Mouse (Mus musculus) stomach, postnatal 0 days (tissue): Measurements from ENCODE around the gene Iqcg. TPM values are rescaled to one million over a fixed set of nuclear protein-coding genes. Genes with fewer than 3 reads are reported as not detected.

Source experiments
- ATAC-seq: fragments of 200-750 bp; cut with Nextera tagmentation; 2 replicates; pipeline ENCODE4 v1.8.0; 2017; ENCODE audit not compliant: low FRiP score, low TSS enrichment
- DNase-seq: peaks from one replicate; pipeline ENCODE4 v3.0.0-alpha.2; 2016; ENCODE audit warnings: low spot score
- H3K27ac ChIP-seq: fragments of 300-500 bp; sonication (generic); replicated peaks from 2 replicates; pipeline ENCODE4 v1.5.1; 2014; ENCODE audit warnings: mild to moderate bottlenecking, control low read depth
- H3K27me3 ChIP-seq: fragments of 300-500 bp; sonication (generic); 2 replicates; pipeline ENCODE4 v1.6.1; 2014; ENCODE audit warnings: low read length; ENCODE audit not compliant: control insufficient read depth, insufficient read depth
- H3K36me3 ChIP-seq: fragments of 300-500 bp; sonication (generic); 2 replicates; pipeline ENCODE4 v1.6.1; 2014; ENCODE audit warnings: low read length, mixed read lengths; ENCODE audit not compliant: control insufficient read depth, insufficient read depth
- H3K4me1 ChIP-seq: fragments of 300-500 bp; sonication (generic); replicated peaks from 2 replicates; pipeline ENCODE4 v1.6.1; 2014; ENCODE audit warnings: antibody characterized with exemption; ENCODE audit not compliant: control insufficient read depth, insufficient read depth
- H3K4me2 ChIP-seq: fragments of 300-500 bp; sonication (generic); replicated peaks from 2 replicates; pipeline ENCODE4 v1.6.1; 2014; ENCODE audit warnings: low read depth, mild to moderate bottlenecking, control low read depth, moderate library complexity
- H3K4me3 ChIP-seq: fragments of 300-500 bp; sonication (generic); 2 replicates; pipeline ENCODE4 v1.5.1; 2014; ENCODE audit warnings: low read depth, low read length, control low read depth
- H3K9ac ChIP-seq: fragments of 300-500 bp; sonication (generic); 2 replicates; pipeline ENCODE4 v1.6.1; 2014; ENCODE audit warnings: mild to moderate bottlenecking, low read length, control low read depth, mixed read lengths
- H3K9me3 ChIP-seq: fragments of 300-500 bp; sonication (generic); 2 replicates; pipeline ENCODE4 v1.6.1; 2016; ENCODE audit warnings: low read length; ENCODE audit not compliant: control insufficient read depth
- CTCF ChIP-seq: IDR thresholded peaks from 2 replicates; pipeline ENCODE4 v1.5.1; 2016; ENCODE audit warnings: antibody characterized with exemption, low read depth, mild to moderate bottlenecking, moderate library complexity
- EP300 ChIP-seq: optimal IDR thresholded peaks from 2 replicates; pipeline ENCODE3; 2016; ENCODE audit warnings: antibody characterized with exemption
- WGBS: fragments of 180-500 bp; shearing (Covaris S2); extraction: QIAGEN DNeasy Blood & Tissue Kit; methylation state at CpG from one replicate; pipeline ENCODE4 v1.1.7; 2014; 5-methylcytosine and 5-hydroxymethylcytosine counted together
- polyA plus RNA-seq: library from polyadenylated mRNA; unstranded; fragments of >200 nt; fragmentation: Nextera tagmentation; extraction: Ambion mirVana; gene quantifications from 2 replicates; pipeline ENCODE4 v1.2.1, GENCODE M21; 2015

The Iqcg gene
- polyA plus RNA-seq, 1 experiment from 2014 or later, result 0.98 TPM

GRCm38 (mm10) chr16:33015396-33015907 is 40.6 kb downstream of the Iqcg start:
- H3K27ac ChIP-seq, result no peak overlapping the region
- H3K9ac ChIP-seq, result no peak overlapping the region
- DNase-seq (no peak), ATAC-seq (no peak)
- no peaks in the 10 kb centered on the region for H3K9me3 ChIP-seq
- H3K36me3 ChIP-seq, result peaks cover 14% of the 10 kb centered on the region
- no peaks in the 10 kb centered on the region for H3K4me1 ChIP-seq
- H3K4me2 ChIP-seq, result no peak overlapping the region
- no peaks in the 10 kb centered on the region for H3K27me3 ChIP-seq
- H3K4me3 ChIP-seq, result no peak overlapping the region
- 78% methylated on average over 3 of the region's 3 CpGs for WGBS
- no peak for TF ChIP-seq CTCF

- H3K27ac ChIP-seq, result no peak overlapping the region
- ATAC-seq (no peak), DNase-seq (no peak)
- no peak overlapping the region for H3K9ac ChIP-seq
- TF ChIP-seq EP300, result no peak
- no peak for TF ChIP-seq CTCF
- no peaks in the 10 kb centered on the region for H3K9me3 ChIP-seq
- H3K4me2 ChIP-seq, result no peak overlapping the region
- H3K27me3 ChIP-seq, result no peaks in the 10 kb centered on the region
- no peaks in the 10 kb centered on the region for H3K4me1 ChIP-seq
- WGBS, result 85% methylated on average over 1 of the region's 1 CpGs
- H3K4me3 ChIP-seq, result no peak overlapping the region
- peaks cover 18% of the 10 kb centered on the region for H3K36me3 ChIP-seq
Measured at GRCm38 (mm10) chr16:33014921-33015320, 41.1 kb downstream of the Iqcg start.

GRCm38 (mm10) chr16:33013801-33014200 is 42.2 kb downstream of the Iqcg start:
- 86% methylated on average over 5 of the region's 5 CpGs for WGBS
- Histone ChIP-seq H3K27me3 (no peaks in the 10 kb centered on the region), H3K9me3 (no peaks in the 10 kb centered on the region), H3K4me1 (no peaks in the 10 kb centered on the region), H3K4me2 (no peak overlapping the region), H3K9ac (no peak overlapping the region), H3K36me3 (peaks cover 26% of the 10 kb centered on the region), H3K27ac (no peak overlapping the region), H3K4me3 (no peak overlapping the region)
- DNase-seq (no peak), ATAC-seq (no peak)
- TF ChIP-seq EP300, result no peak
- TF ChIP-seq CTCF, result no peak

GRCm38 (mm10) chr16:33010166-33010565 is 45.9 kb downstream of the Iqcg start:
- peaks cover 28% of the 10 kb centered on the region for H3K36me3 ChIP-seq
- H3K9ac ChIP-seq, result no peak overlapping the region
- H3K4me2 ChIP-seq, result no peak overlapping the region
- H3K27ac ChIP-seq, result no peak overlapping the region
- DNase-seq (no peak), ATAC-seq (no peak)
- no peaks in the 10 kb centered on the region for H3K4me1 ChIP-seq
- no peaks in the 10 kb centered on the region for H3K9me3 ChIP-seq
- 88% methylated on average over 6 of the region's 6 CpGs for WGBS
- no peak overlapping the region for H3K4me3 ChIP-seq
- no peak for TF ChIP-seq EP300
- TF ChIP-seq CTCF, result no peak
- no peaks in the 10 kb centered on the region for H3K27me3 ChIP-seq

- ATAC-seq, result no peak
- no peaks in the 10 kb centered on the region for H3K4me1 ChIP-seq
- no peak overlapping the region for H3K27ac ChIP-seq
- no peak overlapping the region for H3K4me2 ChIP-seq
- no peak for DNase-seq
- H3K36me3 ChIP-seq, result peaks cover 17% of the 10 kb centered on the region
- TF ChIP-seq CTCF (no peak), EP300 (no peak)
- no peak overlapping the region for H3K4me3 ChIP-seq
- no peaks in the 10 kb centered on the region for H3K9me3 ChIP-seq
- H3K27me3 ChIP-seq, result no peaks in the 10 kb centered on the region
- H3K9ac ChIP-seq, result no peak overlapping the region
- 91% methylated on average over 7 of the region's 7 CpGs for WGBS
Measured at GRCm38 (mm10) chr16:33007436-33007835, 48.6 kb downstream of the Iqcg start.

- 0 out of 2 replicates have a peak, but pooled peaks have one; percentile 17 for ATAC-seq
Measured at GRCm38 (mm10) chr16:33006888-33007287, 49.1 kb downstream of the Iqcg start.

More at GRCm38 (mm10) chr16:33006888-33007287, 49.1 kb downstream of the Iqcg start:
- Histone ChIP-seq H3K9me3 (no peaks in the 10 kb centered on the region), H3K4me1 (no peaks in the 10 kb centered on the region), H3K9ac (no peak overlapping the region), H3K27ac (no peak overlapping the region), H3K36me3 (peaks cover 14% of the 10 kb centered on the region), H3K4me3 (no peak overlapping the region), H3K27me3 (no peaks in the 10 kb centered on the region), H3K4me2 (no peak overlapping the region)
- no peak for DNase-seq
- 81% methylated on average over 7 of the region's 7 CpGs for WGBS
- TF ChIP-seq EP300, result no peak
- TF ChIP-seq CTCF, result no peak
